Mouse (Mus musculus): ENCODE measurements around the gene Rhox9. TPM values are rescaled to one million over a fixed set of nuclear protein-coding genes. Genes with fewer than 3 reads are reported as not detected.
"Not testable (repeated sequence)": the region's sequence is repeated elsewhere in the genome, so short reads cannot be mapped to it uniquely, and the experiment has no call there.

Rhox9 gene
- total RNA-seq (2021) = not detected in 2 replicates
- long read RNA-seq = 0 reads

GRCm38 (mm10) chrX:37901670-37902069, at the start of gene Rhox9:
TSS of gene Rhox9 (minus strand) at chrX:37901770.
- not testable (repeated sequence) for DNase-seq

GRCm38 (mm10) chrX:37916311-37916710, 14.7 kb upstream of the Rhox9 start:
- no peak for DNase-seq

- peak; percentile 10 for DNase-seq
These were observed 7.0 kb upstream of the Rhox9 start for GRCm38 (mm10) chrX:37908581-37908980.

GRCm38 (mm10) chrX:37903727-37904126, 2.2 kb upstream of the Rhox9 start:
- DNase-seq = peak; percentile 7

GRCm38 (mm10) chrX:37897132-37897531, 4.4 kb downstream of the Rhox9 start, which contains the start of gene Rhox7b:
TSS of gene Rhox7b (minus strand) at chrX:37897232.
- not testable (repeated sequence) for DNase-seq

- DNase-seq = no peak
These were observed 22.7 kb downstream of the Rhox9 start, which contains the start of gene Rhox8 for GRCm38 (mm10) chrX:37878844-37879243. TSS of gene Rhox8 (minus strand) at chrX:37878944.

- DNase-seq = no peak
These were observed 29.9 kb downstream of the Rhox9 start for GRCm38 (mm10) chrX:37871641-37872040.

Other genes with a start within 250 kb of the Rhox9 start
- gene Rhox3h, start 233.0 kb downstream of the Rhox9 start, total RNA-seq (2021) = not detected in 2 replicates
- not detected in 2 replicates for gene Rhox2h, start 228.5 kb downstream of the Rhox9 start, total RNA-seq (2021)
- not detected in 2 replicates for gene Rhox5, start 96.9 kb downstream of the Rhox9 start, total RNA-seq (2021)
- not detected in 2 replicates for gene Rhox6, start 74.9 kb downstream of the Rhox9 start, total RNA-seq (2021)
- gene Rhox7a, start 70.1 kb downstream of the Rhox9 start, total RNA-seq (2021) = not detected in 2 replicates
- gene Rhox8, start 22.8 kb downstream of the Rhox9 start, total RNA-seq (2021) = not detected in 2 replicates
- not detected in 2 replicates for gene Rhox7b, start 4.5 kb downstream of the Rhox9 start, total RNA-seq (2021)
- gene Btg1-ps1, start 117.0 kb upstream of the Rhox9 start, total RNA-seq (2021) = not detected in 2 replicates
- gene Btg1-ps2, start 141.3 kb upstream of the Rhox9 start, total RNA-seq (2021) = not detected in 2 replicates
- gene Rhox10, start 164.7 kb upstream of the Rhox9 start, total RNA-seq (2021) = not detected in 2 replicates
- not detected in 2 replicates for gene Rhox11, start 183.4 kb upstream of the Rhox9 start, total RNA-seq (2021)
- gene Rhox12, start 209.1 kb upstream of the Rhox9 start, total RNA-seq (2021) = not detected in 2 replicates
- gene Rhox13, start 219.4 kb upstream of the Rhox9 start, total RNA-seq (2021) = not detected in 2 replicates

Measured in adrenal gland, postnatal 25 days (tissue).